8 mouse cellular contexts compared by ENCODE assay signal in genomic region chr10:7809937-7810336, GRCm38 (mm10). TPM values are rescaled to one million over a fixed set of nuclear protein-coding genes. Genes with fewer than 3 reads are reported as not detected.
A peak's percentile ranks its signal among the peaks of the same experiment; 100 is the strongest.
DNase-seq lines count a peak whose midpoint lies in the region; ATAC-seq and TF ChIP-seq lines count a peak whose summit lies in the region.

No protein-coding gene starts in this region.

- H3K4me1 ChIP-seq in E14TG2a.4 (replicated peaks; ENCODE audit: low read depth, low read length) = no peaks in the 10 kb centered on the region; the same call in 1 of the 2 replicates

- peaks cover 94% of the 10 kb centered on the region for H3K36me3 ChIP-seq in E14TG2a.4 (ENCODE audit: insufficient read depth, low read length)

- no peaks in the 10 kb centered on the region for H3K27me3 ChIP-seq in E14TG2a.4 (ENCODE audit: insufficient read depth, low read length)

- TF ChIP-seq CTCF in E14TG2a.4 (conservative IDR thresholded peaks at IDR 0.05; ENCODE audit: low read length) = peak; percentile 68

- H3K4me3 ChIP-seq in E14TG2a.4 (replicated peaks; ENCODE audit: low read length) = no peak overlapping the region

- peak; percentile 81 for ATAC-seq in granulocyte monocyte progenitor cell, adult 5-6 weeks (replicated peaks; ENCODE audit: poor library complexity, severe bottlenecking)

- peak; percentile 68 for DNase-seq in adrenal gland, postnatal 10 days
- no peak for DNase-seq in adrenal gland, postnatal 4 days (ENCODE audit: low spot score in 2 of 2)
- DNase-seq in cerebellum, adult 9-10 months = peak; percentile 78
- peak; percentile 23 to 43 for DNase-seq in layer of hippocampus, adult 8-10 months (ENCODE audit: low spot score in 2 of 2)
- peak; percentile 82 for DNase-seq in lung, postnatal 36 days
- DNase-seq in spleen, postnatal 36 days (ENCODE audit: low spot score in 2 of 2) = peak; percentile 50 to 74

- H3K9me3 ChIP-seq in E14TG2a.4 (ENCODE audit: low read length) = no peaks in the 10 kb centered on the region

RNA-seq across cellular contexts. Expression of gene Ppil4, which starts 17.2 kb away (rescaled TPM):
- 10 to 100 TPM; 22.8 to 25.0 TPM for total RNA-seq in adrenal gland, postnatal 10 days (2021)
- 10 to 100 TPM; 32.1 TPM for total RNA-seq in adrenal gland, postnatal 4 days (2021)
- 32.8 and 38.8 TPM in 2 replicates for total RNA-seq in granulocyte monocyte progenitor cell, adult 5-6 weeks (2014; fragmentation: Nextera tagmentation)
- total RNA-seq in granulocyte monocyte progenitor cell, adult 5-6 weeks (2017) = 79.6 and 88.6 TPM in 2 replicates
- total RNA-seq in layer of hippocampus, adult 8-10 months (2022) = 10 to 100 TPM; 26.9 to 34.1 (median 32.9) TPM

RNA-seq across cellular contexts. Expression of gene Ginm1, which starts 17.3 kb away (rescaled TPM):
- 100 to 1,000 TPM; 206 to 214 TPM for total RNA-seq in adrenal gland, postnatal 10 days (2021)
- total RNA-seq in adrenal gland, postnatal 4 days (2021) = 100 to 1,000 TPM; 148 to 160 TPM
- 30.5 and 32.2 TPM in 2 replicates for total RNA-seq in granulocyte monocyte progenitor cell, adult 5-6 weeks (2014; fragmentation: Nextera tagmentation)
- total RNA-seq in granulocyte monocyte progenitor cell, adult 5-6 weeks (2017) = 40.5 and 57.9 TPM in 2 replicates
- 10 to 100 TPM; 19.3 to 28.5 (median 23.8) TPM for total RNA-seq in layer of hippocampus, adult 8-10 months (2022)

RNA-seq across cellular contexts. Expression of gene Zc3h12d, which starts 22.3 kb away (rescaled TPM):
- 1 to 10 TPM in 1 of 2 experiments, under 1 TPM in 1; 1.00 to 1.1 TPM for total RNA-seq in adrenal gland, postnatal 10 days (2021)
- total RNA-seq in adrenal gland, postnatal 4 days (2021) = under 1 TPM; 0.25 to 0.42 TPM
- not detected in 2 replicates for total RNA-seq in granulocyte monocyte progenitor cell, adult 5-6 weeks (2014; fragmentation: Nextera tagmentation)
- total RNA-seq in granulocyte monocyte progenitor cell, adult 5-6 weeks (2017) = 0.30 and 0.36 TPM in 2 replicates
- under 1 TPM in 3 of 4 experiments, not detected in 1; 0.10 to 0.31 (median 0.16) TPM for total RNA-seq in layer of hippocampus, adult 8-10 months (2022)

Comparison
In these comparisons a context has a peak if more than half of its experiments do, and no peak if none do; other contexts are left out.
1. DNase-seq: peak in adrenal gland, postnatal 10 days (single experiment), cerebellum, adult 9-10 months (single experiment), layer of hippocampus, adult 8-10 months (2 of 2), lung, postnatal 36 days (single experiment) and spleen, postnatal 36 days (2 of 2); none in adrenal gland, postnatal 4 days (0 of 2).